Comparison of ENCODE assay signal across 31 mouse cellular contexts in the genomic region with DNA sequence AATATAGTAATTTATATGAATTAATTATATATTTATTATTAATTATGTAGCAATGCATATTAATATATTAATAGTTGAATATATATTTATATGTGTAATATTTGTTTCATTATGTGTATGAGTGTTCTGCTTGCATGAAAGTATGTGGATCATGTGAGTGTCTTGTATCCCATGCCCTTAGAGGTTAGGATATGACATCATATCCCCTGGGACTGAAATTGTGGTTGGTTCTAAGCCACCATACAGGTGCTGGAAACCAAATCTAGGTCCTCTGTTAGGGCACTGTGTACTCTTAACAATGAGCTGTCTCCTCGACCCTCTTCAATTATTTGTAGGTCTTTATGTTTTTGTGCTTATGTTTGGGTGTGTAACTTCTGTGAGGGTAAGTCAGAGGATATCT. TPM values are rescaled to one million over a fixed set of nuclear protein-coding genes. Genes with fewer than 3 reads are reported as not detected.
A peak's percentile ranks its signal among the peaks of the same experiment; 100 is the strongest.
DNase-seq lines count a peak whose midpoint lies in the region; ATAC-seq and TF ChIP-seq lines count a peak whose summit lies in the region.
"Had no signal": no experiment of that assay in that cellular context is flagged by ENCODE, and none has a peak within 500 bp of the region (broad histone marks: within the 10 kb centered on the region; RNA-seq: fewer than 3 reads in every experiment).

No protein-coding gene starts in this region.

- intact Hi-C loops in left cerebral cortex, postnatal 36 days (cut with DNase I): no loop called here

- H3K9ac ChIP-seq in neural tube, embryonic 11.5 days (ENCODE audit: low read length): no peak overlapping the region
- H3K9ac ChIP-seq in neural tube, embryonic 15.5 days (replicated peaks): no peak overlapping the region
- H3K9ac ChIP-seq in ES-Bruce4 (ENCODE audit: low read depth, poor library complexity, severe bottlenecking): no peak overlapping the region
- H3K9ac ChIP-seq: embryonic facial prominence, embryonic 13.5 days; forebrain, embryonic 12.5 days; forebrain, embryonic 15.5 days; heart, embryonic 12.5 days; heart, embryonic 15.5 days; hindbrain, embryonic 14.5 days; intestine, embryonic 15.5 days had no signal

- H3K4me3 ChIP-seq in neural tube, embryonic 11.5 days (ENCODE audit: low read depth, low read length): no peak overlapping the region
- no peak overlapping the region for H3K4me3 ChIP-seq in neural tube, embryonic 15.5 days (replicated peaks)
- no peak overlapping the region for H3K4me3 ChIP-seq in ES-Bruce4 (ENCODE audit: low read depth, low read length)
- H3K4me3 ChIP-seq: embryonic facial prominence, embryonic 13.5 days; erythroblast, embryonic 14.5 days; forebrain, embryonic 12.5 days; forebrain, embryonic 15.5 days; heart, embryonic 12.5 days; heart, embryonic 15.5 days; hindbrain, embryonic 10.5 days; intestine, embryonic 15.5 days had no signal

- no peaks in the 10 kb centered on the region for H3K36me3 ChIP-seq in neural tube, embryonic 11.5 days (ENCODE audit: control insufficient read depth, insufficient read depth, low read length)
- H3K36me3 ChIP-seq in neural tube, embryonic 15.5 days: no peaks in the 10 kb centered on the region
- H3K36me3 ChIP-seq in ES-Bruce4 (ENCODE audit: control insufficient read depth, insufficient read depth, low read length, poor library complexity, severe bottlenecking): no peaks in the 10 kb centered on the region
- H3K36me3 ChIP-seq: embryonic facial prominence, embryonic 13.5 days; forebrain, embryonic 12.5 days; forebrain, embryonic 15.5 days; G1E; heart, embryonic 12.5 days; heart, embryonic 15.5 days; hindbrain, embryonic 10.5 days; intestine, embryonic 15.5 days had no signal

- H3K27ac ChIP-seq in neural tube, embryonic 11.5 days (ENCODE audit: low read depth, low read length): no peak overlapping the region
- H3K27ac ChIP-seq in neural tube, embryonic 15.5 days (replicated peaks): no peak overlapping the region
- peak overlapping the region; percentile 96 for H3K27ac ChIP-seq in ES-Bruce4 (ENCODE audit: insufficient read depth, low read length)
- H3K27ac ChIP-seq: embryonic facial prominence, embryonic 13.5 days; forebrain, embryonic 12.5 days; forebrain, embryonic 15.5 days; heart, embryonic 15.5 days; hindbrain, embryonic 10.5 days; hindbrain, embryonic 14.5 days; intestine, embryonic 15.5 days had no signal

- no peak for TF ChIP-seq POLR2A in ES-Bruce4 (IDR thresholded peaks at IDR 0.05; ENCODE audit: insufficient read depth, low read length)

- no peaks in the 10 kb centered on the region for H3K27me3 ChIP-seq in neural tube, embryonic 11.5 days (ENCODE audit: control insufficient read depth, insufficient read depth, low read length)
- H3K27me3 ChIP-seq in neural tube, embryonic 15.5 days (replicated peaks): no peaks in the 10 kb centered on the region
- H3K27me3 ChIP-seq in ES-Bruce4 (ENCODE audit: control insufficient read depth, insufficient read depth, low read length, poor library complexity, severe bottlenecking): no peaks in the 10 kb centered on the region
- H3K27me3 ChIP-seq: embryonic facial prominence, embryonic 13.5 days; forebrain, embryonic 12.5 days; forebrain, embryonic 15.5 days; heart, embryonic 12.5 days; heart, embryonic 15.5 days; intestine, embryonic 15.5 days; Patski had no signal

- H3K9me3 ChIP-seq in neural tube, embryonic 11.5 days (ENCODE audit: control insufficient read depth, low read length): no peaks in the 10 kb centered on the region
- no peaks in the 10 kb centered on the region for H3K9me3 ChIP-seq in neural tube, embryonic 15.5 days (replicated peaks)
- H3K9me3 ChIP-seq in ES-Bruce4 (replicated peaks; ENCODE audit: control insufficient read depth, insufficient read depth, low read length, poor library complexity, severe bottlenecking): no peaks in the 10 kb centered on the region
- H3K9me3 ChIP-seq: embryonic facial prominence, embryonic 13.5 days; forebrain, embryonic 12.5 days; forebrain, embryonic 15.5 days; G1E; heart, embryonic 12.5 days; heart, embryonic 15.5 days; hindbrain, embryonic 10.5 days; intestine, embryonic 15.5 days had no signal

- ATAC-seq in neural tube, embryonic 11.5 days (ENCODE audit: insufficient read depth, low FRiP score, low TSS enrichment): peak; percentile 31; the same call in 1 of the 2 replicates
- ATAC-seq in neural tube, embryonic 15.5 days (ENCODE audit: low FRiP score): no peak
- ATAC-seq in neutrophil, adult 5-6 weeks (ENCODE audit: extremely low read depth, insufficient number of reproducible peaks, low FRiP score, poor library complexity, severe bottlenecking): peak; percentile 42; the same call in 1 of the 2 replicates
- ATAC-seq: forebrain, embryonic 15.5 days had no signal

- no peak for TF ChIP-seq EP300 in ES-Bruce4 (IDR thresholded peaks at IDR 0.05; ENCODE audit: insufficient read depth, low read depth, low read length)

- WGBS in neural tube, embryonic 11.5 days: 72% methylated on average over 1 of the region's 1 CpGs
- WGBS in neural tube, embryonic 15.5 days: 80% methylated on average over 1 of the region's 1 CpGs

- TF ChIP-seq CTCF in ES-Bruce4 (IDR thresholded peaks at IDR 0.05; ENCODE audit: low read depth, low read length): no peak

- no peaks in the 10 kb centered on the region for H3K4me1 ChIP-seq in neural tube, embryonic 11.5 days (ENCODE audit: control insufficient read depth, insufficient read depth, low read length)
- H3K4me1 ChIP-seq in neural tube, embryonic 15.5 days: no peaks in the 10 kb centered on the region
- peaks cover 17% of the 10 kb centered on the region for H3K4me1 ChIP-seq in ES-Bruce4 (ENCODE audit: control insufficient read depth, insufficient read depth, low read length)
- H3K4me1 ChIP-seq: embryonic facial prominence, embryonic 13.5 days; forebrain, embryonic 12.5 days; forebrain, embryonic 15.5 days; heart, embryonic 12.5 days; heart, embryonic 15.5 days; intestine, embryonic 15.5 days had no signal

- no peak for DNase-seq in neural tube, embryonic 11.5 days (ENCODE audit: low spot score)
- peak; percentile 54 for DNase-seq in 416B (ENCODE audit: low read depth)
- DNase-seq in kidney, adult 18-20 months: no peak
- no peak for DNase-seq in left cerebral cortex, postnatal 36 days (ENCODE audit: low spot score in 2 of 2)
- no peak for DNase-seq in left cerebral cortex, adult 11 months (ENCODE audit: low spot score)
- DNase-seq: adrenal gland, adult 2 months; adrenal gland, postnatal 14 days; cerebellum, adult 11 months; cerebellum, adult 2 months; cerebellum, adult 9-11 months; cerebellum, postnatal 25 days; gastrocnemius, postnatal 25 days; heart, adult 18-20 months; heart, postnatal 10 days; heart, postnatal 36 days had no signal

- no peak overlapping the region for H3K4me2 ChIP-seq in neural tube, embryonic 11.5 days (ENCODE audit: low read depth)
- no peak overlapping the region for H3K4me2 ChIP-seq in neural tube, embryonic 15.5 days
- H3K4me2 ChIP-seq: embryonic facial prominence, embryonic 13.5 days; forebrain, embryonic 12.5 days; forebrain, embryonic 15.5 days; heart, embryonic 12.5 days; heart, embryonic 15.5 days; hindbrain, embryonic 14.5 days; intestine, embryonic 15.5 days had no signal

RNA-seq across cellular contexts. Expression of a gene that starts 12.1 kb away (rescaled TPM):
- 25.0 and 28.6 TPM in 2 replicates for polyA plus RNA-seq in neural tube, embryonic 11.5 days (2014; fragmentation: Nextera tagmentation; extraction: Ambion mirVana)
- polyA plus RNA-seq in neural tube, embryonic 15.5 days (2015; fragmentation: Nextera tagmentation; extraction: Ambion mirVana): 6.2 and 10.9 TPM in 2 replicates
- 106 and 115 TPM in 2 replicates for polyA plus RNA-seq in ES-Bruce4 (2011; ENCODE audit: insufficient read depth, insufficient read length, low read depth, missing spikeins)
- 62.9 and 70.3 TPM in 2 replicates for total RNA-seq in neutrophil, adult 5-6 weeks (2017)
- total RNA-seq in left cerebral cortex, postnatal 36 days (2021): 1 to 10 TPM; 3.4 to 3.6 TPM

RNA-seq across cellular contexts. Expression of a gene that starts 41.9 kb away (rescaled TPM):
- polyA plus RNA-seq in neural tube, embryonic 11.5 days (2014; fragmentation: Nextera tagmentation; extraction: Ambion mirVana): 2.1 and 2.6 TPM in 2 replicates
- polyA plus RNA-seq in neural tube, embryonic 15.5 days (2015; fragmentation: Nextera tagmentation; extraction: Ambion mirVana): 2.9 and 3.2 TPM in 2 replicates
- polyA plus RNA-seq in ES-Bruce4 (2011; ENCODE audit: insufficient read depth, insufficient read length, low read depth, missing spikeins): not detected in 2 replicates
- total RNA-seq in neutrophil, adult 5-6 weeks (2017): not detected in 2 replicates
- total RNA-seq in left cerebral cortex, postnatal 36 days (2021): not detected
- total RNA-seq: adrenal gland, postnatal 14 days; common myeloid progenitor, adult 5-6 weeks; G1E; gastrocnemius, adult 8-10 months; gastrocnemius, postnatal 25 days; heart, adult 18-20 months had no signal
- polyA plus RNA-seq: adrenal gland, adult 2 months; cerebellum, adult 2 months; erythroblast, embryonic 14.5 days; G1E; Patski had no signal

RNA-seq across cellular contexts. Expression of a gene that starts 56.7 kb away (rescaled TPM):
- polyA plus RNA-seq in neural tube, embryonic 11.5 days (2014; fragmentation: Nextera tagmentation; extraction: Ambion mirVana): 33.1 and 33.4 TPM in 2 replicates
- polyA plus RNA-seq in neural tube, embryonic 15.5 days (2015; fragmentation: Nextera tagmentation; extraction: Ambion mirVana): 36.0 and 37.2 TPM in 2 replicates
- 17.0 and 22.5 TPM in 2 replicates for polyA plus RNA-seq in ES-Bruce4 (2011; ENCODE audit: insufficient read depth, insufficient read length, low read depth, missing spikeins)
- total RNA-seq in neutrophil, adult 5-6 weeks (2017): 5.5 and 5.8 TPM in 2 replicates
- total RNA-seq in left cerebral cortex, postnatal 36 days (2021): 10 to 100 TPM; 24.0 to 26.4 TPM

RNA-seq across cellular contexts. Expression of a gene that starts 56.8 kb away (rescaled TPM):
- 103 and 115 TPM in 2 replicates for polyA plus RNA-seq in neural tube, embryonic 11.5 days (2014; fragmentation: Nextera tagmentation; extraction: Ambion mirVana)
- polyA plus RNA-seq in neural tube, embryonic 15.5 days (2015; fragmentation: Nextera tagmentation; extraction: Ambion mirVana): 52.2 and 54.0 TPM in 2 replicates
- 238 and 257 TPM in 2 replicates for polyA plus RNA-seq in ES-Bruce4 (2011; ENCODE audit: insufficient read depth, insufficient read length, low read depth, missing spikeins)
- total RNA-seq in neutrophil, adult 5-6 weeks (2017): 97.9 and 120 TPM in 2 replicates
- 10 to 100 TPM; 45.6 to 45.8 TPM for total RNA-seq in left cerebral cortex, postnatal 36 days (2021)
